Mouse (Mus musculus) hematopoietic stem cell, adult 5-6 weeks (primary cell): ENCODE results near the gene Dock4. TPM values are rescaled to one million over a fixed set of nuclear protein-coding genes. Genes with fewer than 3 reads are reported as not detected.
A peak's percentile ranks its signal among the peaks of the same experiment; 100 is the strongest.

Source experiments
- ATAC-seq, 2 experiments: fragments of 125-278 bp in 1 of 2; replicated peaks in 1 of 2; 2 replicates each; pipeline ENCODE4 v1.8.0; 2016 to 2017; ENCODE audit warnings: inconsistent platforms in 2 of 2, mild to moderate bottlenecking in 2 of 2, moderate number of reproducible peaks in 2 of 2, low read depth in 1 of 2, moderate TSS enrichment in 1 of 2; ENCODE audit not compliant: low FRiP score in 2 of 2, poor library complexity in 2 of 2, severe bottlenecking in 2 of 2, insufficient read depth in 1 of 2, low TSS enrichment in 1 of 2
- total RNA-seq: library from RNA; stranded (forward); fragments of 172-1452, 232-1000 nt; gene quantifications from 2 replicates; pipeline ENCODE4 v1.2.3, GENCODE M21; 2017

The Dock4 gene
- total RNA-seq, 1 experiment from 2014 or later = 0.65 TPM

- ATAC-seq = no peak
Measured at GRCm38 (mm10) chr12:40730756-40731155, 285.0 kb downstream of the Dock4 start.

- ATAC-seq = no peak
Measured at GRCm38 (mm10) chr12:40745501-40745900, 299.7 kb downstream of the Dock4 start.

- no peak for ATAC-seq
Measured at GRCm38 (mm10) chr12:40746081-40746480, 300.3 kb downstream of the Dock4 start.

GRCm38 (mm10) chr12:40759281-40759680 is 313.5 kb downstream of the Dock4 start:
- ATAC-seq = no peak

- ATAC-seq = no peak
Measured at GRCm38 (mm10) chr12:40767258-40767816, 321.6 kb downstream of the Dock4 start.

- ATAC-seq = no peak
Measured at GRCm38 (mm10) chr12:40773091-40773490, 327.3 kb downstream of the Dock4 start.

GRCm38 (mm10) chr12:40781554-40781953 is 335.8 kb downstream of the Dock4 start:
- no peak for ATAC-seq

GRCm38 (mm10) chr12:40788621-40789111 is 342.9 kb downstream of the Dock4 start:
- ATAC-seq = peak; percentile 81 to 96

GRCm38 (mm10) chr12:40789379-40790361 is 343.9 kb downstream of the Dock4 start:
- no peak for ATAC-seq

- ATAC-seq = no peak
Measured at GRCm38 (mm10) chr12:40791221-40791620, 345.5 kb downstream of the Dock4 start.

- ATAC-seq = no peak
Measured at GRCm38 (mm10) chr12:40792184-40792650, 346.5 kb downstream of the Dock4 start.

GRCm38 (mm10) chr12:40794066-40794465 is 348.3 kb downstream of the Dock4 start:
- ATAC-seq = no peak

GRCm38 (mm10) chr12:40794756-40795155 is 349.0 kb downstream of the Dock4 start:
- no peak for ATAC-seq

- no peak for ATAC-seq
Measured at GRCm38 (mm10) chr12:40795768-40796167, 350.0 kb downstream of the Dock4 start.

- peak; percentile 49 to 56; a peak in 3 of 4 replicates for ATAC-seq
Measured at GRCm38 (mm10) chr12:40796813-40797491, 351.2 kb downstream of the Dock4 start.

GRCm38 (mm10) chr12:40797561-40798343 is 352.0 kb downstream of the Dock4 start:
- ATAC-seq = no peak
